Mouse (Mus musculus) embryonic stem cell, embryonic (primary cell): Measurements from ENCODE around the gene Cyp8b1.

Source experiments
- CTCF ChIA-PET, 4 experiments: fragments of 300-600 bp in 2 of 4; fragments of 350-600 bp in 2 of 4; sonication (Branson Sonifier 250); formaldehyde crosslinking; loops; one replicate each; lab custom pipeline; 2022; ENCODE audit warnings: inconsistent platforms in 2 of 4; lab: Charles Lee
- POLR2A ChIA-PET, 4 experiments: fragments of 300-600 bp in 2 of 4; fragments of 350-600 bp in 2 of 4; sonication (Branson Sonifier 250); formaldehyde crosslinking; loops; one replicate each; lab custom pipeline; 2022; ENCODE audit warnings: antibody characterized with exemption in 4 of 4, inconsistent platforms in 1 of 4; lab: Charles Lee

The Cyp8b1 gene

GRCm38 (mm10) chr9:121925959-121926358 is 9.9 kb upstream of the Cyp8b1 start:
- ChIA-PET POLR2A (interaction anchor here in 1 of 4 experiments (0.6 kb wide), 1 partner anchor 159 kb away, joined by 3 read pairs; no protein-coding TSS in a partner anchor), CTCF (no interaction called here)

GRCm38 (mm10) chr9:121924901-121925560 is 8.9 kb upstream of the Cyp8b1 start:
- CTCF ChIA-PET = no interaction called here
- POLR2A ChIA-PET = no interaction called here

- CTCF ChIA-PET = no interaction called here
- POLR2A ChIA-PET = no interaction called here
Measured at GRCm38 (mm10) chr9:121923906-121924305, 7.8 kb upstream of the Cyp8b1 start.

DNA sequence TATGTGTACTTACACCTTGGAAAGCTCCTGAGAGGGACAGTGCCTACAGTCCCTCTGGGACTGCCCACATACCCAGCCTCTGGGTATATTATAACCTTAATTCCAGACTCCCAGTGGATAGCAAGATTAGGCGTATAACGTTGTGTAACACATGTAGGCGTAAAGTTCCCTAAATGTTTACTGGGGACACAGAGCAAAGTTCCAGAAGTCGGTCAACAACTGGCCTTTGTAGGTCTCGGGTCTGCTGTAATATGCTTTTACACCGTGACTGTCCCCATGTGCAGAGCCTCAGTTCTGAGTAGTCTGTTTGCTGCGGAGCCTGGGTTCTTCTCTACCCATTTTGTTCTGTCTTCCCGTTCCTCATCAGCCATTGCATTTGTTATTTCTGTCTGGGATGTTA is 7.3 kb upstream of the Cyp8b1 start:
- ChIA-PET POLR2A (no interaction called here), CTCF (no interaction called here)

DNA sequence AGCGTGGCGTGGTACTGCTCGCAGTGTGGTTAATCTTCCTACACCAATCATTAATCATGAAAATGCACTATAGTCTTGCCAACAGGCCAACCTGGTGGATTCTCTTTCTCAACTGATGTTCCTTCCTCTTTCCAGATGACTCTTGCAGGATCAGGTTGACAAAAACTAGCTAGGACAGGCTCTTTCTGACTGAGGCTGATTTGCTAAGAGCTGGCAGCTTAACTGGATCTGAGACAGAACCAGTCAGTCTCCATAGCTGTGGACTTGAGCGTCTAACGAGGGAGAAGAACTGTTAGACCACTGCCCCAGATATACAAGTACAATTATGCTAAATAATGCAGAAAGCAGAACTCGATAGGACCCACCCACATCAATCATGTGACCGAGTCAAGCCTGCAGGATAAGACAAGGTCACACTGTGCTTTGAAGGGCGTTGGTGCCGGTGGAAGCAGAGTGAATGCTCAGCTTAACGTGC is 3.0 kb upstream of the Cyp8b1 start:
- ChIA-PET CTCF (interaction anchor here (1.0 to 2.7 kb wide), 7 partner anchors 9 to 66 kb away, joined by 3 to 13 read pairs (median 5); no protein-coding TSS in a partner anchor), POLR2A (interaction anchor here in 3 of 4 experiments (0.8 to 1.2 kb wide), 8 partner anchors 9 to 466 kb away, joined by 3 to 6 read pairs (median 4); partner anchors contain the start of genes Higd1a (in 1 of the 3), Lyzl4 (in 1 of the 3) and Vipr1 (in 1 of the 3))

DNA sequence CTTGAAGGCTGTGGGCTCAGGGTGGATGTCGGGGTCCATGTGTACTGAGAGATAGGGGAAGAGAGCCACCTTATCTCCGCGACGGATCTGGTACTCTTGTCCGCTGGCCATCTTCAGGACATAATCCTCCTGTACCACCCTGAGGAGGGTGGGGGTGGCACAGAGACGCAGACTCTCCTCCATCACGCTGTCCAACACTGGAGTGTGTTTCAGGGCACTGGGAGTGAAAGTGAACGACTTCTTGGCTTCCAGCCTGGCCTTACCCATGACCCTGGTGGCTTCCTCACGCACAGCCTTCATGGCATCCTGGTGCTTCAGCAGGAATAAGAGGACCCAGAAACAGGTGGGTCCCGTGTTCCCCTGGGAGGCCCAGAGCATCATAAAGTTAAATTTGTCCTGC is 1.0 kb downstream of the Cyp8b1 start:
- POLR2A ChIA-PET = interaction anchor here in 1 of 4 experiments (0.5 kb wide), 1 partner anchor 580 kb away, joined by 5 read pairs; no protein-coding TSS in a partner anchor

GRCm38 (mm10) chr9:121914226-121914757 is 1.8 kb downstream of the Cyp8b1 start:
- POLR2A ChIA-PET = no interaction called here

More for the DNA sequence above, 1.0 kb downstream of the Cyp8b1 start:
- CTCF ChIA-PET = interaction anchor here in 2 of 4 experiments (1.7 to 2.3 kb wide), 2 partner anchors 14 kb away, joined by 5 to 9 read pairs; no protein-coding TSS in a partner anchor

GRCm38 (mm10) chr9:121912786-121913185 is 3.3 kb downstream of the Cyp8b1 start:
- ChIA-PET CTCF (interaction anchor here in 3 of 4 experiments (0.6 to 1.0 kb wide), 3 partner anchors 16 to 789 kb away, joined by 3 to 5 read pairs (median 3); no protein-coding TSS in a partner anchor), POLR2A (no interaction called here)

More at GRCm38 (mm10) chr9:121914226-121914757, 1.8 kb downstream of the Cyp8b1 start:
- CTCF ChIA-PET = interaction anchor here in 1 of 4 experiments (2.3 kb wide), 1 partner anchor 14 kb away, joined by 9 read pairs; no protein-coding TSS in a partner anchor

GRCm38 (mm10) chr9:121911196-121911595 is 4.9 kb downstream of the Cyp8b1 start:
- ChIA-PET POLR2A (no interaction called here), CTCF (no interaction called here)

DNA sequence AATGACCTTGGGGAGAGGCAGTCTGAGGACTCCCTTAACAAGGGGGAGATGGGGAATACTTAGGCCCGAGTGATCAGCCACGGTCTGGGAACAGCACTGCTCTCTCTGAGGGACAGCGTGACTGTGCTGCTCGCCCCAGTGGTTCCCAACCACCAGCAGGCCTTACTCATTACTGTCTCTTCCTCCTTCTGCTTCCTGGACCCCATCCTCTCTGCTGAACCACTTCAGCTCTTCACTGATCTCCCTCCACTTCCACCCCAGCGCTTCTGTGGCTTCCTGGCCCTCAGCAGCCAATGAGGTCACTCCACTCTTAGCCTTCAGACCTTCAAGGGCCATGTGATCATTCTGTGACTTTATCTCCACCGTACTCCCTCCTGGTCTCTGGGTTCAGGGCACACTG is 6.5 kb downstream of the Cyp8b1 start:
- POLR2A ChIA-PET = interaction anchor here in 1 of 4 experiments (0.5 kb wide), 1 partner anchor 19 kb away, joined by 3 read pairs; no protein-coding TSS in a partner anchor
- CTCF ChIA-PET = interaction anchor here in 1 of 4 experiments (0.6 kb wide), 1 partner anchor 19 kb away, joined by 3 read pairs; no protein-coding TSS in a partner anchor

DNA sequence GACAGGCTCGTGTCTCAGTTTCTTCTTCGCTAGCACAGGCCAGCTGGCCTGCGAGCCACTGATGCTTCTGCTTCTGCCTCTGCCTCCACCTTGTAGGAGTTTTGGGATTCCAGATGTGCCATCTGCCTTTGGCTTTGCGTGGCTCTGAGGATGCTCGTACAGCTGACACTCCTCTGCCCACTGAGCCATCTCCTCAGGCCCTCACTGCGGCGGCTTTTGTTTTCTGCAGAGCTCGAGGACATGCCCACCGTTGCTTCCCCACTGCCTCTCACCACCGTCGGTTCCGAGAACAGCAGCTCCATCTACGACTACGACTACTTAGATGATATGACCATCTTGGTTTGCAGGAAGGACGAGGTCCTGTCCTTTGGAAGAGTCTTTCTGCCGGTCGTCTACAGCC is 7.8 kb downstream of the Cyp8b1 start:
- ChIA-PET CTCF (interaction anchor here in 2 of 4 experiments (0.6 to 1.1 kb wide), 3 partner anchors 19 to 77 kb away, joined by 3 read pairs; no protein-coding TSS in a partner anchor), POLR2A (no interaction called here)

DNA sequence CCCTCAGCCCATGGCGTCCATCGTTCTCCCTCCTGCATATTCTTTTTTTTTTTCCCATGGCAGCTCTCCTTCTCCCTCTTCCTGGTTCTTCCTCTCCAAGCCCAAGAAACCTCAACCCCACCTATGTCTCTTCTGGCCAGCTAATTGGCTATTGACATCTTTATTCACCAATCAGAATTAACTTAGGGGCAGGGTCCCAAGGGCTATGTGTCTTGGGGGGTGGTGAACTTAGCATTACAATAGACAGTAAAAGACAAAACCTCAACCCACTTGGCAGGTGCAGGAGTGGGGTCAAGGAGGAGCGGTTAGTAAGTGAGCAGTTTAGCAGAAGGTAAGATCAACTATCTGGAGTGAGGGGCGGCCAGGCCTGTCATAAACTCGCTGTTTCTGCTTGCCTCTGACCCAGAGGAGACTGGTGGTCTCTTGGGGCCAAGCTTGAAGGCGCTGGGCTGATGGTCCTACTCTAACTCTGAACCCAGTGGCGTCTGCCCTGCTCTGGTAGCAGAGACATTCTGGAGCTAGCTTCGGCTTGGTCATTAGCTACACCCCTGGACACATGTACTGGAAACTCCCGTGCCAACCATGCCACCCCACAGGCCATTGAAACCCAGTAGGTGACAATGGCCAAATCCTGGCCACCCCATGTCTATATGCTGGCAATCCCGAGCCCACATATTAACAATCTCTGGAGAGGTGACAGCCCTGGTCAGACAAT is 8.6 kb downstream of the Cyp8b1 start:
- POLR2A ChIA-PET = interaction anchor here in 1 of 4 experiments (0.5 to 1.0 kb wide), 2 partner anchors 12 to 572 kb away, joined by 3 to 4 read pairs; no protein-coding TSS in a partner anchor
- CTCF ChIA-PET = interaction anchor here in 2 of 4 experiments (0.7 to 1.1 kb wide), 4 partner anchors 21 to 77 kb away, joined by 3 read pairs; no protein-coding TSS in a partner anchor

DNA sequence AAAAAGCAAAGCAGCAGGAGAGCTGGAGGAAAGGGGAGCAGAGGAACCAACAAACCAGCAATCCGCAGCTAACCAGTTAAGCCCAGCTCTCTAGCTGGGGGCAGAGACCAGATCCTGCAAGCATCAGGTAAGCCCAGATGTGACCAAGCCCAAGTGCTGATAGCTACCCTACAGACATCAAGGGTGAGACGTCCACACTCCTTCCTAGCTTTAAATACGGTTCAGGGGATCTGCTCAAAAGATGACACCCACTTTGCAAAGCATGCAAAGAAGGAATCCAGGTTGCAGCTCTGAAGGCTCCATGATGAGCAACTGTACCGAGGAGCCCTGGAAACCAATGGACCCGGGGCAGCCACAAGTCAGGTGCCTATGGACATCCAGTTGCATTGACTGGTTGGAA is 9.6 kb downstream of the Cyp8b1 start:
- POLR2A ChIA-PET = no interaction called here
- CTCF ChIA-PET = no interaction called here

DNA sequence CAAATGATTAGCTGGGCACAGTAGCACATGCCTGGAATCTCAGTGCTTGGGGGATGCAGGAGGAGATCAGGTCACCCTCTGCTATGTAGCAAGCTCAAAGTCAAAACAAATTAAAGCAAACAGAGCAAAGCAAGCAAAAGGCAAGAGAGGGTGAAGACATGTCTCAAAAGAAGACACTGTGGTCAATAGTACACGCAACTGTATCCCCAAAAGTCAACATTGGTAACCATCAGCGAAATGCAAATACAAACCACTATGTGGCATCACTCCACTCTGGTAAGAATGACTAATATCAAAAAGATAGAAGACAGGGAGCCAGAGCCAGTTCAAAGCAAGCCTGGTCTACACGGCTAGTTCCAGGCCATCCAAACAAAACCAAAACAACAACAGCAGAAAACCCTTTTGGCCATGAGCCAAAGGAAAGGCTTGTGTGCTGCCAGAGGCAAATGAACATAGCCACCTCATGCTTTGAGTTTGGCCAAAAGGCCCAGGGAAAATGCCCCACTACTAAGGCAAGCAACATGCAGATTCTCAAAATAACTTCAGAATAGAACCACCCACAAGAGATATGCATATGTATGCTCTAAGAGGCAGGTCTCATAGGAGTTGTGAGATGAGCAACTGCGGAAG is 10.4 kb downstream of the Cyp8b1 start:
- ChIA-PET CTCF (no interaction called here), POLR2A (no interaction called here)

DNA sequence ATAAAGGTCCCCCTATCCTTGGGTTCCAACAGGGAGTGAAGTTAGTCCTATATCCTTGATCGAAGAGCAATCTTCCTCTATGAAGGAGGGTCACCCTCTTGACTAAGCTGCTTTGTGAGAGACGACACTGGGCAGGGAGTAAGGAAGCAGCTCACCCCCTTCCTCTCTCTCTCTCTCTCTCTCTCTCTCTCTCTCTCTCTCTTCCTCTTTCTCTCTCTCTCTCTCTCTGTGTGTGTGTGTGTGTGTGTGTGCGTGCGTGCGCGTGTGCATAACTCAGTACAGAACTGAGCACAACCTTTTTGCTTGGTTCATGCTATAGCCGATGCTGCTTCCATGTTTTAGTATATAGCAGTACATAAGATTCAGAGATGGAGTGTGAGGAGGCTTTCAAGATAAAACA is 11.2 kb downstream of the Cyp8b1 start:
- POLR2A ChIA-PET = no interaction called here

DNA sequence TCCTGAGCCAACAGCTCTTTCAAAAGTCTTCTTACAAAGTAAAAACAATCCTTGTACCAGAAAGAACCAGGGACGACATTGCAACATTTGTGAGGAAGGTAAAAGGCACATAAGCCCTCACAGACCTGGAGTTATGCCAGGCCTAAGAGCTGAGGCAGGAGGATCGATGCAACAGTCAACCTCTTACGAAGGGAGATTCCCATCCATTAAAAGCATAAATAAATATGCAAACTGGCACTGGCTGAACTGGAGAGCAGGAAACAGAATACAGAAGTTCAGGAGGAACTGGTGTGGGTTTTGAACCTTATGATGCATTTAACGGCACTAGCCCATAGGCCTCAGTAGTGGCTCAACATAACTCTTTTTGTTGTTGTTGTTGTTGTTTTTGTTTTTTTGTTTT is 11.8 kb downstream of the Cyp8b1 start:
- POLR2A ChIA-PET = no interaction called here
- CTCF ChIA-PET = interaction anchor here in 1 of 4 experiments (0.6 kb wide), 1 partner anchor 74 kb away, joined by 5 read pairs; no protein-coding TSS in a partner anchor

More for the DNA sequence above, 11.2 kb downstream of the Cyp8b1 start:
- CTCF ChIA-PET = interaction anchor here in 1 of 4 experiments (0.6 kb wide), 1 partner anchor 74 kb away, joined by 5 read pairs; no protein-coding TSS in a partner anchor

GRCm38 (mm10) chr9:121903476-121904305 is 12.4 kb downstream of the Cyp8b1 start:
- ChIA-PET CTCF (no interaction called here), POLR2A (interaction anchor here in 1 of 4 experiments (1.4 kb wide), 1 partner anchor 10 kb away, joined by 3 read pairs; no protein-coding TSS in a partner anchor)
